Mouse (Mus musculus): ENCODE data around the gene Serf2.
"Not testable (repeated sequence)": the region's sequence is repeated elsewhere in the genome, so short reads cannot be mapped to it uniquely, and the experiment has no call there.

DNA sequence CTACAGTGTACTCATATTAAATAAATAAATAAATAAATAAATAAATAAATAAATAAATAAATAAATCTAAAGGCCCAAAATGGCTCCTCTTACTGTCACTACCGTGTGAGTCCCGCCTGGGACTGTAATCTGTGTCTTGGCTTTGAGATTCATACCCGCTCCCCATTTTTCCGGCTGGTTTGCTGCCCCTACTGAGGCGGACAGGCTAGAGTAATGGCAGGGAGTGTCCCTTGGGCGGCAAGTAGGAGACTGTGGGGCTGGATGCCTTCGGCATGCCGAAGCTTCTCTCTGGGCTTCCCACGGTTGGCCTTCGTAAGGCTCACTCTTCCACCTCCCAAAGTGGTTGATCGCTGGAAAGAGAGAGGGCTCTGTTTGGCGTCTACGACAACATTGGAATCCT is 31.9 kb downstream of the Serf2 start:
- not testable (repeated sequence) for TF ChIP-seq CTCF (IDR thresholded peaks at IDR 0.05); POLR2A (IDR thresholded peaks at IDR 0.05; ENCODE audit: insufficient read depth, low read depth, low read length)
